Mouse (Mus musculus): ENCODE measurements at regions not wholly inside any gene's neighbourhood (a gene's known extent, or its start where the extent isn't known, plus 50 kb on each side); places are given as distances from the start of the nearest gene placed in this dataset.

- WGBS: 79% methylated on average over 3 of the region's 3 CpGs
Observed at GRCm38 (mm10) chr10:91701822-91702221, 520.7 kb upstream of the Tmpo start.

GRCm38 (mm10) chr10:91686082-91686618 lies 505.0 kb upstream of the Tmpo start:
- Histone ChIP-seq H3K27me3 (replicated peaks; ENCODE audit: control insufficient read depth, insufficient read depth, low read length) (no peaks in the 10 kb centered on the region), H3K4me3 (ENCODE audit: low read depth, low read length) (no peak overlapping the region), H3K27ac (replicated peaks; ENCODE audit: low read depth, low read length) (no peak overlapping the region), H3K4me1 (ENCODE audit: control insufficient read depth, insufficient read depth, low read length) (peaks cover 12% of the 10 kb centered on the region), H3K9ac (ENCODE audit: low read depth, low read length) (no peak overlapping the region), H3K4me2 (ENCODE audit: low read depth, low read length) (no peak overlapping the region), H3K9me3 (ENCODE audit: control insufficient read depth, low read length) (no peaks in the 10 kb centered on the region), H3K36me3 (ENCODE audit: control insufficient read depth, insufficient read depth, low read length) (no peaks in the 10 kb centered on the region)
- 55% methylated on average over 8 of the region's 8 CpGs for WGBS
- no peak for ATAC-seq (ENCODE audit: low read depth)
- DNase-seq (ENCODE audit: low spot score): no peak

More at GRCm38 (mm10) chr10:91701822-91702221, 520.7 kb upstream of the Tmpo start:
- Histone ChIP-seq H3K9ac (ENCODE audit: low read depth, low read length) (no peak overlapping the region), H3K36me3 (ENCODE audit: control insufficient read depth, insufficient read depth, low read length) (no peaks in the 10 kb centered on the region), H3K4me2 (ENCODE audit: low read depth, low read length) (no peak overlapping the region), H3K9me3 (ENCODE audit: control insufficient read depth, low read length) (no peaks in the 10 kb centered on the region), H3K27me3 (replicated peaks; ENCODE audit: control insufficient read depth, insufficient read depth, low read length) (no peaks in the 10 kb centered on the region), H3K4me1 (ENCODE audit: control insufficient read depth, insufficient read depth, low read length) (no peaks in the 10 kb centered on the region), H3K4me3 (ENCODE audit: low read depth, low read length) (no peak overlapping the region), H3K27ac (replicated peaks; ENCODE audit: low read depth, low read length) (no peak overlapping the region)
- DNase-seq (ENCODE audit: low spot score): no peak
- ATAC-seq (ENCODE audit: low read depth): no peak

- no peaks in the 10 kb centered on the region for H3K27me3 ChIP-seq (replicated peaks; ENCODE audit: control insufficient read depth, insufficient read depth, low read length)
- H3K4me2 ChIP-seq (ENCODE audit: low read depth, low read length): peak overlapping the region; percentile 18; the same call in 1 of the 2 replicates
- H3K4me3 ChIP-seq (ENCODE audit: low read depth, low read length): no peak overlapping the region
- no peaks in the 10 kb centered on the region for H3K9me3 ChIP-seq (ENCODE audit: control insufficient read depth, low read length)
- H3K4me1 ChIP-seq (ENCODE audit: control insufficient read depth, insufficient read depth, low read length): peaks cover 12% of the 10 kb centered on the region
- no peak overlapping the region for H3K9ac ChIP-seq (ENCODE audit: low read depth, low read length)
- WGBS: 34% methylated on average over 8 of the region's 8 CpGs
- ATAC-seq (ENCODE audit: low read depth): peak; percentile 87
- peak; percentile 66 for DNase-seq (ENCODE audit: low spot score)
- no peak overlapping the region for H3K27ac ChIP-seq (replicated peaks; ENCODE audit: low read depth, low read length)
- no peaks in the 10 kb centered on the region for H3K36me3 ChIP-seq (ENCODE audit: control insufficient read depth, insufficient read depth, low read length)
Observed at GRCm38 (mm10) chr10:91685164-91686027, 504.3 kb upstream of the Tmpo start.

GRCm38 (mm10) chr10:91679641-91680040 lies 498.5 kb upstream of the Tmpo start:
- DNase-seq (ENCODE audit: low spot score) (no peak), ATAC-seq (ENCODE audit: low read depth) (no peak)
- Histone ChIP-seq H3K36me3 (ENCODE audit: control insufficient read depth, insufficient read depth, low read length) (no peaks in the 10 kb centered on the region), H3K4me1 (ENCODE audit: control insufficient read depth, insufficient read depth, low read length) (no peaks in the 10 kb centered on the region), H3K27me3 (replicated peaks; ENCODE audit: control insufficient read depth, insufficient read depth, low read length) (no peaks in the 10 kb centered on the region), H3K27ac (replicated peaks; ENCODE audit: low read depth, low read length) (no peak overlapping the region), H3K4me2 (ENCODE audit: low read depth, low read length) (no peak overlapping the region), H3K4me3 (ENCODE audit: low read depth, low read length) (no peak overlapping the region), H3K9me3 (ENCODE audit: control insufficient read depth, low read length) (no peaks in the 10 kb centered on the region), H3K9ac (ENCODE audit: low read depth, low read length) (no peak overlapping the region)

GRCm38 (mm10) chr10:91637911-91638310 lies 456.8 kb upstream of the Tmpo start:
- Histone ChIP-seq H3K4me3 (ENCODE audit: low read depth, low read length) (no peak overlapping the region), H3K4me1 (ENCODE audit: control insufficient read depth, insufficient read depth, low read length) (no peaks in the 10 kb centered on the region), H3K4me2 (ENCODE audit: low read depth, low read length) (no peak overlapping the region), H3K36me3 (ENCODE audit: control insufficient read depth, insufficient read depth, low read length) (no peaks in the 10 kb centered on the region), H3K27ac (replicated peaks; ENCODE audit: low read depth, low read length) (no peak overlapping the region), H3K9me3 (ENCODE audit: control insufficient read depth, low read length) (no peaks in the 10 kb centered on the region), H3K9ac (ENCODE audit: low read depth, low read length) (no peak overlapping the region), H3K27me3 (replicated peaks; ENCODE audit: control insufficient read depth, insufficient read depth, low read length) (no peaks in the 10 kb centered on the region)
- ATAC-seq (ENCODE audit: low read depth) (no peak), DNase-seq (ENCODE audit: low spot score) (no peak)

GRCm38 (mm10) chr10:91628672-91629071 lies 447.6 kb upstream of the Tmpo start:
- H3K4me1 ChIP-seq (ENCODE audit: control insufficient read depth, insufficient read depth, low read length): no peaks in the 10 kb centered on the region
- no peak for ATAC-seq (ENCODE audit: low read depth)
- no peak overlapping the region for H3K9ac ChIP-seq (ENCODE audit: low read depth, low read length)
- H3K9me3 ChIP-seq (ENCODE audit: control insufficient read depth, low read length): no peaks in the 10 kb centered on the region
- H3K4me3 ChIP-seq (ENCODE audit: low read depth, low read length): no peak overlapping the region
- WGBS: 75% methylated on average over 6 of the region's 6 CpGs
- H3K27me3 ChIP-seq (replicated peaks; ENCODE audit: control insufficient read depth, insufficient read depth, low read length): no peaks in the 10 kb centered on the region
- H3K27ac ChIP-seq (replicated peaks; ENCODE audit: low read depth, low read length): no peak overlapping the region
- no peak for DNase-seq (ENCODE audit: low spot score)
- H3K4me2 ChIP-seq (ENCODE audit: low read depth, low read length): no peak overlapping the region
- H3K36me3 ChIP-seq (ENCODE audit: control insufficient read depth, insufficient read depth, low read length): no peaks in the 10 kb centered on the region

GRCm38 (mm10) chr10:91622281-91622680 lies 441.2 kb upstream of the Tmpo start:
- H3K4me2 ChIP-seq (ENCODE audit: low read depth, low read length): no peak overlapping the region
- DNase-seq (ENCODE audit: low spot score): no peak
- H3K9ac ChIP-seq (ENCODE audit: low read depth, low read length): no peak overlapping the region
- H3K36me3 ChIP-seq (ENCODE audit: control insufficient read depth, insufficient read depth, low read length): no peaks in the 10 kb centered on the region
- no peak overlapping the region for H3K27ac ChIP-seq (replicated peaks; ENCODE audit: low read depth, low read length)
- H3K27me3 ChIP-seq (replicated peaks; ENCODE audit: control insufficient read depth, insufficient read depth, low read length): no peaks in the 10 kb centered on the region
- no peaks in the 10 kb centered on the region for H3K4me1 ChIP-seq (ENCODE audit: control insufficient read depth, insufficient read depth, low read length)
- ATAC-seq (ENCODE audit: low read depth): no peak
- H3K9me3 ChIP-seq (ENCODE audit: control insufficient read depth, low read length): no peaks in the 10 kb centered on the region
- WGBS: 76% methylated on average over 2 of the region's 2 CpGs
- H3K4me3 ChIP-seq (ENCODE audit: low read depth, low read length): no peak overlapping the region

- H3K27ac ChIP-seq (replicated peaks; ENCODE audit: low read depth, low read length): no peak overlapping the region
- H3K4me3 ChIP-seq (ENCODE audit: low read depth, low read length): no peak overlapping the region
- H3K9me3 ChIP-seq (ENCODE audit: control insufficient read depth, low read length): no peaks in the 10 kb centered on the region
- ATAC-seq (ENCODE audit: low read depth) (no peak), DNase-seq (ENCODE audit: low spot score) (peak; percentile 26)
- H3K4me1 ChIP-seq (ENCODE audit: control insufficient read depth, insufficient read depth, low read length): 0 out of 2 replicates have a peak, but pooled peaks cover 5% of the 10 kb centered on the region
- H3K27me3 ChIP-seq (replicated peaks; ENCODE audit: control insufficient read depth, insufficient read depth, low read length): no peaks in the 10 kb centered on the region
- H3K4me2 ChIP-seq (ENCODE audit: low read depth, low read length): no peak overlapping the region
- no peak overlapping the region for H3K9ac ChIP-seq (ENCODE audit: low read depth, low read length)
- 72% methylated on average over 8 of the region's 8 CpGs for whole genome bisulfite sequencing
- H3K36me3 ChIP-seq (ENCODE audit: control insufficient read depth, insufficient read depth, low read length): no peaks in the 10 kb centered on the region
Observed at GRCm38 (mm10) chr10:91613794-91614479, 432.8 kb upstream of the Tmpo start.
